Mouse (Mus musculus) intestine, embryonic 14.5 days (tissue): ENCODE measurements around the gene Islr2. TPM values are rescaled to one million over a fixed set of nuclear protein-coding genes. Genes with fewer than 3 reads are reported as not detected.

Experiments
- ATAC-seq: fragments of 200-750 bp; cut with Nextera tagmentation; replicated peaks from 2 replicates; pipeline ENCODE4 v1.8.0; 2017; ENCODE audit warnings: low read depth, moderate number of reproducible peaks, moderate TSS enrichment, moderate library complexity; ENCODE audit not compliant: low FRiP score, low TSS enrichment
- DNase-seq: peaks from one replicate; pipeline ENCODE4 v3.0.0-alpha.2; 2018; ENCODE audit warnings: low spot score
- H3K27ac ChIP-seq: fragments of 300-500 bp; sonication (generic); 2 replicates; pipeline ENCODE4 v1.5.1; 2014; ENCODE audit warnings: low read depth, mild to moderate bottlenecking, control low read depth
- H3K27me3 ChIP-seq: fragments of 300-500 bp; sonication (generic); replicated peaks from 2 replicates; pipeline ENCODE4 v1.6.1; 2014; ENCODE audit warnings: low read length, control low read depth; ENCODE audit not compliant: control insufficient read depth, insufficient read depth
- H3K36me3 ChIP-seq: fragments of 300-500 bp; sonication (generic); 2 replicates; pipeline ENCODE4 v1.6.1; 2014; ENCODE audit warnings: low read length, control low read depth; ENCODE audit not compliant: control insufficient read depth, insufficient read depth
- H3K4me1 ChIP-seq: fragments of 300-500 bp; sonication (generic); replicated peaks from 2 replicates; pipeline ENCODE4 v1.6.1; 2014; ENCODE audit warnings: low read length, control low read depth, mixed read lengths; ENCODE audit not compliant: control insufficient read depth, insufficient read depth
- H3K4me2 ChIP-seq: fragments of 300-500 bp; sonication (generic); 2 replicates; pipeline ENCODE4 v1.6.1; 2014; ENCODE audit warnings: low read length
- H3K4me3 ChIP-seq: fragments of 300-500 bp; sonication (generic); 2 replicates; pipeline ENCODE4 v1.5.1; 2014; ENCODE audit warnings: low read depth, low read length, control low read depth, mixed read lengths
- H3K9ac ChIP-seq: fragments of 300-500 bp; sonication (generic); 2 replicates; pipeline ENCODE4 v1.6.1; 2014; ENCODE audit warnings: mild to moderate bottlenecking, low read length
- H3K9me3 ChIP-seq: fragments of 300-500 bp; sonication (generic); 2 replicates; pipeline ENCODE4 v1.6.1; 2016; ENCODE audit warnings: low read length, control low read depth; ENCODE audit not compliant: control insufficient read depth
- WGBS: fragments of 180-500 bp; shearing (Covaris S2); extraction: QIAGEN DNeasy Blood & Tissue Kit; methylation state at CpG from one replicate; pipeline ENCODE4 v1.1.7; 2014; 5-methylcytosine and 5-hydroxymethylcytosine counted together
- polyA plus RNA-seq: library from polyadenylated mRNA; unstranded; fragments of >200 nt; fragmentation: Nextera tagmentation; extraction: Ambion mirVana; gene quantifications from 2 replicates; pipeline ENCODE4 v1.2.1, GENCODE M21; 2014

The Islr2 gene
- polyA plus RNA-seq, 1 experiment from 2014 or later: 1.8 TPM

DNA sequence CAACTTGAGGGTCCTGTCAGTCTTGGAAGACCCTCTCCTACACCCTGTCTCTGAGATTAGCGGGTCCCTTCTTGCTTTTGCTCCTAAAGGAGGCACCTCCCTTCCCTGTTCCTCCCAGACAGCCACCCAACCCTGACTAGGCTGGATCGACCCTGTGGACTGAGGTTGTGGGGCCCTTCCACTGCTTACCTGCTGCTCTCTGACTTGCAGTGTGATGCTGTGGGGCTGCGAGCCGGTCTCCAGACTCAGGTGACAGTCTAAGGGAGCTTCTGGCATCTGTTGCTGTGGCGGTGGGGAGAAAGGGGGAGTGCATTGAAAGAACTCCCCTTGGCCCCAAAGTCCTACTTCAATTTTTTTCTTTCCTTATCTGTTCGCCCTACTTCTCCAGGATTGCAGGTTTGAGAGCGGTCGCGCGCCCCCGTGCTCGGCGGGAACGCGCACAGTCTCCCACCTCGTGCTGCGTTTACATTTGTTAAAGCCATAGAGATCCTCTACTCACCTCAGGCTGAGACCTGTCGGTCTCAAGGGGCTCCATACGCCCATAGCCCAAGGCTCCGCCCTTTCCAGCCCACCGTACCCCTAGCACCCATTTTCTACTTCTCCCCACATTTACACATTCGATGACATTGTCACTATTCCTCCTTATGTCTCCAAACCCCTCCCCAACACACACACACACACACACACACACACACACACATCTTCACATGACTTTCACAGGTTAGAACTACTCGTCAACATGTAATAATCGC lies 2.9 kb downstream of the Islr2 start:
- DNase-seq: peak; percentile 52
- H3K36me3 ChIP-seq: no peaks in the 10 kb centered on the region
- ATAC-seq: no peak
- H3K27me3 ChIP-seq: peaks cover 81% of the 10 kb centered on the region
- H3K4me2 ChIP-seq: peak overlapping the region; percentile 22
- peaks cover 12% of the 10 kb centered on the region for H3K4me1 ChIP-seq
- no peak overlapping the region for H3K27ac ChIP-seq
- no peaks in the 10 kb centered on the region for H3K9me3 ChIP-seq
- no peak overlapping the region for H3K9ac ChIP-seq
- 2% methylated on average over 24 of the region's 24 CpGs for WGBS
- 0 out of 2 replicates have a peak overlapping the region, but pooled peaks have one; percentile 10 for H3K4me3 ChIP-seq

GRCm38 (mm10) chr9:58200270-58201090 lies 3.6 kb downstream of the Islr2 start:
- no peaks in the 10 kb centered on the region for H3K9me3 ChIP-seq
- no peak overlapping the region for H3K4me3 ChIP-seq
- no peak overlapping the region for H3K27ac ChIP-seq
- no peak overlapping the region for H3K4me2 ChIP-seq
- WGBS: 12% methylated on average over 11 of the region's 11 CpGs
- no peaks in the 10 kb centered on the region for H3K36me3 ChIP-seq
- DNase-seq (peak; percentile 50), ATAC-seq (no peak)
- H3K9ac ChIP-seq: no peak overlapping the region
- H3K27me3 ChIP-seq: peaks cover 86% of the 10 kb centered on the region
- H3K4me1 ChIP-seq: peaks cover 13% of the 10 kb centered on the region

GRCm38 (mm10) chr9:58199381-58200269 lies 4.5 kb downstream of the Islr2 start:
- DNase-seq: peak; percentile 60
- Histone ChIP-seq H3K4me3 (peak overlapping the region; percentile 10; the same call in 1 of the 2 replicates), H3K4me2 (peak overlapping the region; percentile 24)

DNA sequence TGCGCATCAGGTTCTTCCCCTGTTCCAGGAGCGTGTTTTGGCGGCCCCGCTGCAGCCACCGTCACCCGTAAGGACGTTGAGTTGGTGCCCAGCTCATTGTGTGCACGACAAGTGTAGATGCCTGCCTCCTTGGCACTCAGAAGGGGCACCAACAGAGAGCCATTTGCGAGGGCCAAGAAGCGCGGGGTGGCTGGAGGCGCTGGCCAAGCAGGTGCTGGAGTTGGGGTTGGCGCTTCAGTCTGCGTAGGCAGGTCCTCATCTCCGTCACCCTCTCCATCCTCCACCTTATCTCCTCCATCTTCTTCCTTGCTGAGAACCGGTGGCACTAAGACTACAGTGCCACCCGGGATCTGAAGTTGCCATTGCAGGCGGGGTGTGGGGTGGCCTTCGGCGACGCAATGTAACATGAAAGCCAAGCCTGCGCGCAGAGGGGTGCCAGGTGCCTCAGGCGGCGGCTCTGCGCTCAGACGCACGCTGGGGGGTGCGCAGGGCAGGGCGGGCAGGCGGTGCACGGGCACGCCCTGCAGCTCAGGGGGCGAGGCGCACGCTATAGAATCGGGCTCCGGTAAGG lies 5.2 kb downstream of the Islr2 start:
- peak overlapping the region; percentile 10; the same call in 1 of the 2 replicates for H3K4me3 ChIP-seq
- peak overlapping the region; percentile 24 for H3K4me2 ChIP-seq
- ATAC-seq: no peak
- H3K9ac ChIP-seq: no peak overlapping the region
- no peaks in the 10 kb centered on the region for H3K36me3 ChIP-seq
- H3K9me3 ChIP-seq: no peaks in the 10 kb centered on the region
- no peak overlapping the region for H3K27ac ChIP-seq
- WGBS: 4% methylated on average over 37 of the region's 38 CpGs
- H3K4me1 ChIP-seq: peaks cover 13% of the 10 kb centered on the region
- H3K27me3 ChIP-seq: peaks cover 96% of the 10 kb centered on the region
- DNase-seq: no peak

More at GRCm38 (mm10) chr9:58199381-58200269, 4.5 kb downstream of the Islr2 start:
- Histone ChIP-seq H3K9ac (no peak overlapping the region), H3K27me3 (peaks cover 94% of the 10 kb centered on the region), H3K36me3 (no peaks in the 10 kb centered on the region), H3K27ac (no peak overlapping the region), H3K4me1 (peaks cover 13% of the 10 kb centered on the region), H3K9me3 (no peaks in the 10 kb centered on the region)
- no peak for ATAC-seq
- 2% methylated on average over 41 of the region's 41 CpGs for WGBS

DNA sequence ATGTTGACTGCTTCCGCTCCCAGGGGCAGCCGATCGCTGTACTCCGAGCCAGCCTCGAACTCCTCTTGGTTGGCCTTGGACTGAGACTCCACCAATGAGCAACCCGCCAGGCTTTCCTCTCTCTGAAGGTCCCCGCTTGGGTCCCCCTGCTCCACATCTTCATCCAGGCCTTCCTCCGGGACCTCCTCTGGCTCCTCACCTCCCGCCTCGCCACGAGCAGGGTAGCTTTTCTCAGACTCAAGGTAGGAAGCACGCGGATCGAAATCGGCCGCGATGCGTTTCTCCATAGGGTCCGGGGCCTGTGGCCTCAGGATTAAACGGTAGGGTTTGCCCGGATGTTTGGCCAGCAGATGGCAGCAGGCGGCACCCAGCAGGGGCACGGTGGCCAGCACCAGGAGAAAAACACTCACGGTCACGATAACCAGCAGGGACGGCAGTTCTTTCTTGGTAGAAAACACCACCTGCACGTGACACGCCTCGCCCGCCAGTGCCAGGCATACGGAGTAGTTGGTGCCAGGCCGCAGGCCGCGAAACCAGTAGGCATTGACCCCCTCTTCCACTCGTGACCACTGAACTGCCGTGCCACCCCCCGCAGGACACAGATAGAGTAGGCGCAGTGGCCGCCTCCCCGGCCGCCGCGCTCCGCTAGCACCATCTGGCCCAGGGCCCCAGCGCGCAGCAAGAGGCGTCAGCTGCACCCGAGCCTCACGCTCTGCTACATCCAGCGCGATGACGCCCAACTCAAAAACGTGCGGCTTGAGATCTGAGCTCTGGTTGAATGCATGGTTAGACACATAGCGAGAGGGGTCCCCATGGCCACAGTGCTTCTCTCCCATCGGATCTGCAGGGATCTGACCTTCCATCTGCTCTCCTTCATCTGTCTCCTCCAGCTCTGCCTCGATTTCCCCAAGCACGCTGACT lies 6.1 kb downstream of the Islr2 start:
- no peak overlapping the region for H3K27ac ChIP-seq
- H3K4me3 ChIP-seq: peak overlapping the region; percentile 16
- H3K4me2 ChIP-seq: peak overlapping the region; percentile 39
- H3K36me3 ChIP-seq: no peaks in the 10 kb centered on the region
- under 1% methylated on average over 58 of the region's 58 CpGs for whole genome bisulfite sequencing
- no peaks in the 10 kb centered on the region for H3K9me3 ChIP-seq
- peaks cover 13% of the 10 kb centered on the region for H3K4me1 ChIP-seq
- H3K9ac ChIP-seq: no peak overlapping the region
- peaks cover 88% of the 10 kb centered on the region for H3K27me3 ChIP-seq
- peak; percentile 69 for DNase-seq
- peak; percentile 25; the same call in 1 of the 2 replicates for ATAC-seq

DNA sequence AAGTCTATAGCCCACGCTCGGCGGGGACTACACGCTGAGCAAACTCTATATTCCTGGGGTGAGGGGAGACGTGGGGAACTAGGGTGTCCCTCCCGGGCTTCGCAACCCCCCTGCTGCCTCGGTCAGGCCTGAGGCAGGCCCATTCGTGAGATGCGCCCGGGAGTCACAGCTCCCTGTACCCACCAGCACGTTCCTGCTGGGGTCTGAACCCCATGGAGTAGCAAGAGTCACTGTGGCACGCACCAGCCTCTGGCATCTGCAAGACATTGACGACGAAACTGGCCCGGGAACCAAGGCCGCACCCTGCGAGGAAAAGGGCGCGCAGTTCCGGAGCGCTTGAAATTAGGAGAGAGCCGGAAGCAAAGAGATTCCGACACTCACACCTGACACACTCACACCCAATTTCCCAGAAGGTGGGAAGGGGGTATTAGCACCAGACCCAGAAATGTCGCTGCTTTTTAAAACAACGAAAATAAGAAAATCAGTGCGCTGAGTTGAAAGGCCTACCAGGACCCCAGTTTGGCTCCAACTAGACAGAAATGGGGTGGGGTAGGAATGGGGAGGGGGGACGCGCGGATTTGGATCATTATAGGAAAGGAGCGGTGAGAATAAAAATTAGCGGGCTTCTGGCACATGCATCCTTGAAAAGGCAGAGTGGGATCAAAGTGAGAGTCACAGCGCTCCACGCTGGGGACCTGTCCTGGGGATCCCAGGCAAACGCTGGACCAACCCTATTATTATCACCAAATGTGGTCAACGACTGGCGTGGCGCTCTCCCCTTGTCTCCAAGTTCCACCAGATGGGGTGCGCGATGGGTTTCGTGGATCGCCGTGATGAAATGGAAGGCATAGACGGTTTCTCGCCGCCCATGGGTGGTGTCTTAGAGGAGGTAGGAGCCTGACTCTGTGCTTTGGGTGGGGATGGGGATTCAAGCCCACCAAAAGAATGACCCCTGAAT lies 7.2 kb downstream of the Islr2 start:
- Histone ChIP-seq H3K27me3 (peaks cover 76% of the 10 kb centered on the region), H3K9me3 (no peaks in the 10 kb centered on the region), H3K4me3 (peak overlapping the region; percentile 16; the same call in 1 of the 2 replicates), H3K36me3 (no peaks in the 10 kb centered on the region), H3K4me2 (peak overlapping the region; percentile 39), H3K9ac (no peak overlapping the region), H3K27ac (no peak overlapping the region), H3K4me1 (peaks cover 13% of the 10 kb centered on the region)
- 5% methylated on average over 46 of the region's 46 CpGs for WGBS
- ATAC-seq (no peak), DNase-seq (peak; percentile 60)

GRCm38 (mm10) chr9:58196141-58196540 lies 8.0 kb downstream of the Islr2 start:
- H3K4me2 ChIP-seq: peak overlapping the region; percentile 11; the same call in 1 of the 2 replicates
- DNase-seq: no peak
- WGBS: 6% methylated on average over 14 of the region's 14 CpGs
- H3K27ac ChIP-seq: no peak overlapping the region
- H3K4me3 ChIP-seq: peak overlapping the region; percentile 2; the same call in 1 of the 2 replicates
- H3K36me3 ChIP-seq: no peaks in the 10 kb centered on the region
- H3K4me1 ChIP-seq: peaks cover 11% of the 10 kb centered on the region
- H3K9me3 ChIP-seq: no peaks in the 10 kb centered on the region
- H3K27me3 ChIP-seq: peaks cover 69% of the 10 kb centered on the region
- ATAC-seq: no peak
- H3K9ac ChIP-seq: no peak overlapping the region
